In genomic region chr1:194117631-194118360, GRCm38 (mm10) we compare ENCODE assay signal across 14 mouse cellular contexts.
"Had no signal": no experiment of that assay in that cellular context is flagged by ENCODE, and none has a peak within 500 bp of the region (broad histone marks: within the 10 kb centered on the region; RNA-seq: fewer than 3 reads in every experiment).

No protein-coding gene starts in this region.

- H3K9me3 ChIP-seq: limb, embryonic 13.5 days; midbrain, embryonic 12.5 days; neural tube, embryonic 13.5 days had no signal

- H3K27me3 ChIP-seq: midbrain, embryonic 12.5 days; neural tube, embryonic 13.5 days had no signal

- H3K4me1 ChIP-seq: limb, embryonic 13.5 days; midbrain, embryonic 12.5 days had no signal

- H3K9ac ChIP-seq: limb, embryonic 13.5 days; liver, embryonic 14.5 days; lung, embryonic 14.5 days; midbrain, embryonic 12.5 days; neural tube, embryonic 13.5 days had no signal

- H3K27ac ChIP-seq: limb, embryonic 13.5 days; liver, embryonic 14.5 days; midbrain, embryonic 12.5 days; neural tube, embryonic 13.5 days had no signal

- H3K4me2 ChIP-seq: limb, embryonic 13.5 days; lung, embryonic 14.5 days; midbrain, embryonic 12.5 days; neural tube, embryonic 13.5 days had no signal

- ATAC-seq: intestine, embryonic 16.5 days; midbrain, embryonic 16.5 days had no signal

- H3K36me3 ChIP-seq: limb, embryonic 13.5 days; midbrain, embryonic 12.5 days; neural tube, embryonic 13.5 days had no signal

- H3K4me3 ChIP-seq: limb, embryonic 13.5 days; midbrain, embryonic 12.5 days; neural tube, embryonic 13.5 days had no signal

- DNase-seq: kidney, adult 8-10 months; kidney, postnatal 25 days; left cerebral cortex, postnatal 4 days; lung, embryonic 14.5 days; right cerebral cortex, postnatal 4 days; spleen, adult 18-20 months; thymus, adult 2 months; thymus, postnatal 25 days had no signal
